ENCODE assay signal across 12 mouse cellular contexts in genomic region chr6:52912143-52912918, GRCm38 (mm10).
DNase-seq lines count a peak whose midpoint lies in the region; TF ChIP-seq lines count a peak whose summit lies in the region.
"Had no signal": no experiment of that assay in that cellular context is flagged by ENCODE, and none has a peak within 500 bp of the region (broad histone marks: within the 10 kb centered on the region; RNA-seq: fewer than 3 reads in every experiment).

No protein-coding gene starts in this region.

- H3K27ac ChIP-seq in heart, embryonic 10.5 days = 0 out of 2 replicates have a peak overlapping the region, but pooled peaks have one; percentile 16
- H3K27ac ChIP-seq in left cerebral cortex, adult 2 months = no peak overlapping the region
- H3K27ac ChIP-seq in kidney, adult 2 months (ENCODE audit: insufficient read depth, low read depth, low read length) = no peak overlapping the region
- H3K27ac ChIP-seq: lung, embryonic 15.5 days had no signal

- intact Hi-C loops in left cerebral cortex, postnatal 14 days (cut with DNase I) = loop anchor here (10.0 kb wide), 1 partner anchor 178 kb away; no protein-coding TSS in a partner anchor
- intact Hi-C loops in left cerebral cortex, adult 2 months (cut with DNase I) = no loop called here

- H3K9me3 ChIP-seq in heart, embryonic 10.5 days = no peaks in the 10 kb centered on the region
- H3K9me3 ChIP-seq: lung, embryonic 15.5 days had no signal

- no peak for TF ChIP-seq POLR2A in kidney, adult 2 months (IDR thresholded peaks at IDR 0.05; ENCODE audit: low read depth, low read length)

- no peak for TF ChIP-seq CTCF in left cerebral cortex, adult 2 months (IDR thresholded peaks at IDR 0.05)
- no peak for TF ChIP-seq CTCF in kidney, adult 2 months (conservative IDR thresholded peaks at IDR 0.05; ENCODE audit: insufficient read depth, insufficient read length, low read depth, low read length)

- DNase-seq in heart, embryonic 10.5 days (ENCODE audit: low spot score) = no peak
- no peak for DNase-seq in heart, adult 8-10 months (ENCODE audit: low spot score)
- DNase-seq in left cerebral cortex, postnatal 14 days (ENCODE audit: low spot score in 2 of 2) = peak; percentile 29 to 38
- DNase-seq in left cerebral cortex, adult 2 months (ENCODE audit: extremely low spot score in 1 of 2, low spot score in 2 of 2) = no peak
- peak; percentile 14 for DNase-seq in induced T-regulatory cell, adult 2 months (ENCODE audit: low read depth)
- peak; percentile 73 for DNase-seq in thymus, postnatal 25 days
- no peak for DNase-seq in kidney, adult 2 months
- DNase-seq: cerebellum, adult 18-20 months; gastrocnemius, postnatal 14 days; kidney, postnatal 10 days; right cerebral cortex, postnatal 4 days had no signal

- H3K4me1 ChIP-seq in heart, embryonic 10.5 days = peaks cover 12% of the 10 kb centered on the region; the same call in 1 of the 2 replicates
- no peaks in the 10 kb centered on the region; the same call in 1 of the 2 replicates for H3K4me1 ChIP-seq in kidney, adult 2 months (ENCODE audit: control insufficient read depth, insufficient read depth, low read length)
- H3K4me1 ChIP-seq: lung, embryonic 15.5 days had no signal

- H3K4me3 ChIP-seq in heart, embryonic 10.5 days = no peak overlapping the region
- no peak overlapping the region for H3K4me3 ChIP-seq in left cerebral cortex, adult 2 months
- no peak overlapping the region for H3K4me3 ChIP-seq in kidney, adult 2 months (ENCODE audit: insufficient read depth, low read depth, low read length)
- H3K4me3 ChIP-seq: lung, embryonic 15.5 days had no signal

- H3K36me3 ChIP-seq in heart, embryonic 10.5 days = no peaks in the 10 kb centered on the region
- no peaks in the 10 kb centered on the region for H3K36me3 ChIP-seq in kidney, adult 2 months (ENCODE audit: control insufficient read depth, insufficient read depth, low read length)
- H3K36me3 ChIP-seq: lung, embryonic 15.5 days had no signal

- WGBS in heart, embryonic 10.5 days = 72% methylated on average over 5 of the region's 5 CpGs
- WGBS in kidney, adult 2 months = 86% methylated on average over 5 of the region's 5 CpGs

- no peaks in the 10 kb centered on the region for H3K27me3 ChIP-seq in heart, embryonic 10.5 days (ENCODE audit: insufficient read depth, poor library complexity, severe bottlenecking)
- no peaks in the 10 kb centered on the region for H3K27me3 ChIP-seq in kidney, adult 2 months (replicated peaks; ENCODE audit: control insufficient read depth, insufficient read depth, low read length)
- H3K27me3 ChIP-seq: lung, embryonic 15.5 days had no signal

Comparison
In these comparisons a context has a peak if more than half of its experiments do, and no peak if none do; other contexts are left out.
1. DNase-seq: peak in left cerebral cortex, postnatal 14 days (2 of 2), induced T-regulatory cell, adult 2 months (single experiment) and thymus, postnatal 25 days (single experiment); none in heart, embryonic 10.5 days (single experiment), heart, adult 8-10 months (single experiment), left cerebral cortex, adult 2 months (0 of 2) and kidney, adult 2 months (single experiment).